Mouse (Mus musculus) left cerebral cortex, postnatal 25 days (tissue): ENCODE measurements around the gene Hdlbp. TPM values are rescaled to one million over a fixed set of nuclear protein-coding genes. Genes with fewer than 3 reads are reported as not detected.

Source experiments
- total RNA-seq, 2 experiments: library from RNA; stranded (reverse); gene quantifications; 2 replicates each; pipeline ENCODE4 v1.2.3; 2021

Gene Hdlbp
- total RNA-seq, 2 experiments from 2014 or later = 162 to 171 TPM

Other genes with a start within 250 kb of the Hdlbp start
- gene Sned1, start 243.0 kb downstream of the Hdlbp start, total RNA-seq = 1 to 10 TPM; 6.1 to 6.9 TPM
- gene Mterf4, start 172.9 kb downstream of the Hdlbp start, total RNA-seq = 10 to 100 TPM; 20.4 to 23.3 TPM
- 10 to 100 TPM; 81.1 to 84.7 TPM for gene Ppp1r7, start 136.0 kb downstream of the Hdlbp start, total RNA-seq
- 1 to 10 TPM; 3.9 to 9.4 TPM for gene Pask, start 135.3 kb downstream of the Hdlbp start, total RNA-seq
- gene Ano7, start 104.9 kb downstream of the Hdlbp start, total RNA-seq = under 1 TPM in 1 of 2 experiments, not detected in 1; 0.14 TPM
- gene Farp2, start 33.3 kb upstream of the Hdlbp start, total RNA-seq = 10 to 100 TPM; 10.8 to 13.3 TPM
- 100 to 1,000 TPM; 376 to 384 TPM for gene Stk25, start 179.8 kb upstream of the Hdlbp start, total RNA-seq
- gene Bok, start 206.8 kb upstream of the Hdlbp start, total RNA-seq = 10 to 100 TPM; 23.6 to 27.5 TPM